Mouse (Mus musculus): ENCODE data around the gene Gm6993.

The Gm6993 gene

GRCm38 (mm10) chr12:31240470-31240869 is at the start of gene Gm6993:
Gene Gm6993, plus strand, starts transcription at chr12:31240770.
- POLR2A ChIA-PET: interaction anchor here in 2 of 4 experiments (0.5 to 2.6 kb wide), 2 partner anchors 9 to 30 kb away, joined by 3 to 14 read pairs; no protein-coding TSS in a partner anchor

DNA sequence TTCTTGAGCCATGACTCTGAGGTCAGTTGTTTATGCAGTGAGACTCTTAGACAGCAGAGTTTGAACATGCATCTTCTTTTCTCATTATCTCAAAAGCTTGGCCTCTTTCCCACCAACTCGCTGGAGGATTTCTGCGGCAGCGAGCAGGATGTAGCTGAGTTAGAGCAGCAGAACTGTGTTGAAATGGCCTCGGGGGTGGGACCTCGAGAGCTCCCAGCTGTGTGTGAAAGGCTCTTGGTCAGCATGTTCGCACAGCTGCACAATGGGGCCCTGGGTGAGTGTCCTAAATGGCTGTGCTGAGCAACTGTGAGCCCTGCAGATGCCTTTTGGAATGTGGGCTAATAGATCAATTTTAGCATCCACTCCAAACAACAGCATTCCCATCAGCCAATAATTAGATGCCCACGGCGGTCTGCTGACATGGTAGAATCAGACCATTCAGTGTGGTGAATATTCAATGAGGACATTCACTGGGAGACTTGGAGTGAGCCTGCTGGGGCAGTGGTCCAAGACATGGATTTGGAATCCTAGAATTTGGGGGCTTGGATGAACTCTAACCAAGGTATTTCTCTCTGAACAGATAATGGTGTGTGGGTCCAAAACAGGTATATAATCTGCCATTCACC is 49.1 kb upstream of the Gm6993 start:
- CTCF ChIA-PET: no interaction called here
- POLR2A ChIA-PET: no interaction called here

More at GRCm38 (mm10) chr12:31240470-31240869, at the start of gene Gm6993:
- CTCF ChIA-PET: interaction anchor here in 1 of 4 experiments (0.9 kb wide), 1 partner anchor 72 kb away, joined by 3 read pairs; no protein-coding TSS in a partner anchor

- CTCF ChIA-PET: no interaction called here
- POLR2A ChIA-PET: interaction anchor here in 1 of 4 experiments (1.4 kb wide), 1 partner anchor 62 kb away, joined by 3 read pairs; the partner anchor contains the start of gene Lamb1
Observed at GRCm38 (mm10) chr12:31202509-31202908, 38.1 kb upstream of the Gm6993 start.

DNA sequence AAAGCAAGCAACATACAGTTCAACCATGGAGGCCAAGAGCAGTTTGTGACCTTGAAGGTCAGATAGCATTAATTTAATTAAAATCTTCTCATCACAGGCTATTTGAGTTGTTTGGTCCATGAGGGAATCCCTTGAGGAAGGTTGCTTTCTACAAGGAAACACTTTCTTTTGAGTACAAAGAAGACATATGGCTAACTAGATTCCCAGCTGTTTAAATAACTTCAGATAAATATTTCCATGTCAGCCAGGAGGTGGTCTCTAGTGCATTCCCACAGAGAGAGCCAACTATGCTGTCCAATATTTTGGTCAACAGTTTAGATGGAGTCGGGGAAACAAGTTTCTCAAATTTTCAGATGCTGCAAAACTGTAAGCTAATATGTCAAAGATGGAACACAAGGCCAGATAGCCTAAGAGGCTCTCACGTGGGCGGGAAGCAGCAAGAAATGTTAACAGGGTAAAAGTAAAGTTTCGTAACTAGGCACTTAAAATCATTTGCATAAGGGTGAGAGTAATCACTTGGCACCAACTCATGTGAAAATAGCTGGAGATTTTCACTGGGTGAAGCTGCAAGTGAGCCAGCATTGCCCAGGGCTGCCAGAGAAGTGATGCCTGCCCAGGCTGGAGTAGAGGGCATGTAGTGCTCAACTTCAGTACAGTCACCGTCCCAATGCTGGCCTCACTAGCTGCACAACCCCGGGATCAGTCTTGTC is 36.7 kb upstream of the Gm6993 start:
- POLR2A ChIA-PET: no interaction called here
- CTCF ChIA-PET: no interaction called here

GRCm38 (mm10) chr12:31204898-31205297 is 35.7 kb upstream of the Gm6993 start:
- POLR2A ChIA-PET: no interaction called here
- CTCF ChIA-PET: no interaction called here

GRCm38 (mm10) chr12:31205983-31206633 is 34.5 kb upstream of the Gm6993 start:
- CTCF ChIA-PET: no interaction called here
- POLR2A ChIA-PET: no interaction called here

- CTCF ChIA-PET: no interaction called here
- POLR2A ChIA-PET: no interaction called here
Observed at GRCm38 (mm10) chr12:31208766-31209165, 31.8 kb upstream of the Gm6993 start.

- POLR2A ChIA-PET: interaction anchor here in 1 of 4 experiments (1.2 kb wide), 1 partner anchor 16 kb away, joined by 4 read pairs; no protein-coding TSS in a partner anchor
- CTCF ChIA-PET: no interaction called here
Observed at GRCm38 (mm10) chr12:31209377-31209805, 31.2 kb upstream of the Gm6993 start.

DNA sequence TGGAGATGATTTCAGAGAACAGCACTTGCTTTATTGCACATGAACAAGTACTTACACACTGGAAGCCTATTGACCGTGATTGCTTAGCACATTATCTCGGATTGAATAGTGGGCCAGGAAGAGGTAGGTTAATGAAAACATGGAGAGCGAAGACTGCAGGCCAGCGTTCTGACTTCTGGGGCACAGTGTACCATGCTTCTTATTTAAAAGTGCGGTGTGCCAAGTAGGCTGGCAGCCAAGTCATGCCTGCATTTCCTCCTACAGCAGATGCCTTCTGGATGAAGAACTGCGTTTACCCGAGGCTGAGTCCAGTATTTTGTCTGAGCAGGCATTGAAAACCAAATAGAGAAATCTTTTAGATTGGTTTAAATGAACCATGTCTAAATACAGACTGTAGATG is 27.0 kb upstream of the Gm6993 start:
- POLR2A ChIA-PET: interaction anchor here in 3 of 4 experiments (0.6 to 1.7 kb wide), 5 partner anchors 9 to 60 kb away, joined by 3 to 8 read pairs (median 3); no protein-coding TSS in a partner anchor

DNA sequence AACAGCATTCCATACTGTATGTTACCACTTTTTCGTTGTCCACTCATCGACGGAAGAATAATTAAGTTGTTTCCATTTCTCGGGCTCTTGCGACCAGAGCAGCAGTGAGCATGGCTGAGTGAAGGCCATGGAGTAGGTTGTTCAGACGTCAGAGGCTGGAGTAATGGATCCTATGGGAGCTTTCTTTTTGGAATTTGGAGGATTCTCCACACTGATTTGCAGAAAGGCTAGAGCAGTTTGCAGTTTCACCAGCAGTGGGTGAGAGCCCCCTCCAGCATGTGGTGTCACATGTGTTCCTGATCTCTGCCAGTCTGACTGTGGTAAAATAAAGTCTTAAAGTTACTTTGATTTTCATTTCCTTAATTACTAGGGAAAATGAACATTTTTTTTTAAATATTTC is 25.6 kb upstream of the Gm6993 start:
- POLR2A ChIA-PET: no interaction called here
- CTCF ChIA-PET: no interaction called here

More for the DNA sequence above, 27.0 kb upstream of the Gm6993 start:
- CTCF ChIA-PET: no interaction called here

- CTCF ChIA-PET: interaction anchor here in 2 of 4 experiments (0.6 to 0.7 kb wide), 2 partner anchors 10 to 112 kb away, joined by 3 read pairs; no protein-coding TSS in a partner anchor
- POLR2A ChIA-PET: interaction anchor here in 3 of 4 experiments (0.7 to 1.2 kb wide), 3 partner anchors 8 to 40 kb away, joined by 3 to 11 read pairs (median 4); no protein-coding TSS in a partner anchor
Observed at GRCm38 (mm10) chr12:31217232-31217631, 23.3 kb upstream of the Gm6993 start.

DNA sequence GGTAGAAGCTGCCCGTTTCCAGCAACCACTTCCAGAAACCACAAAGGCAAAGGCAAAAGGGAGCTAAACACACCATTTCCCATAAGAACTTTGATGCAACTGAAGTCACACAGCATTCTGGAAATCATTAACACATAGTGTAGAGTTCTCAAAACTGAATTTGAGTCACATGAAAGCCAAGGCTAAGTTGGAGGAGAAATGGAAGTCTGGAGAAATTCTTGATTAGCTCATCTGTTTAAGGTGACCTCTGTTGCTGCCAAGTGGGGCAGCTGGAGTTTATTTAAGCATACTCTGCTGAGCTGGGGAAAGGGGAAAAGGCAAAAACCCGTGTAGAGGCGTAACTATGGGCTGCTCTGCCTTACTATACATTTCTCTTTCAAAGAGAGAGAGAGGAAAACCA is 21.8 kb upstream of the Gm6993 start:
- ChIA-PET POLR2A (interaction anchor here in 2 of 4 experiments (0.7 kb wide), 2 partner anchors 327 to 1017 kb away, joined by 5 to 6 read pairs; no protein-coding TSS in a partner anchor), CTCF (interaction anchor here in 2 of 4 experiments (0.6 to 0.7 kb wide), 3 partner anchors 11 to 124 kb away, joined by 5 to 7 read pairs (median 5); no protein-coding TSS in a partner anchor)

DNA sequence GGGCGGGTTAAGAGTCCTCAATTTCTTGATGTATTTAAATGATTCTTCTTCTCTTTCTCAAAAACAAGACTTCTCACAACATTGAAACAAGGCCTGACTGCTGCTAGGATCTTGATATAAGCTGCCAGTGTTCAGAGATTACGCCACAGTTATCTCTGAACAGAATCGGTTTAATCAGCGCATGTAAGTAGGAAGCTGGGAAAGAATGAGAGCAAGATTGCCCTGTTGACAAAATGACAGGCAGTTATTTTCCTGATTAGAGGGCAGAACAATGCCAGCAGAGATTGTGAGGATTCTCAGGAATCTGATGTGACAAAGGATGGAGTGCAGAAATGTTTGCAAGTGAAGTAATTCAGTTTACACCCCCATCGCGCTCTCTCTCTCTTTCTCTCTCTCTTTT is 19.0 kb upstream of the Gm6993 start:
- POLR2A ChIA-PET: no interaction called here
- CTCF ChIA-PET: interaction anchor here in 2 of 4 experiments (0.5 to 0.7 kb wide), 2 partner anchors 10 to 33 kb away, joined by 3 to 4 read pairs; no protein-coding TSS in a partner anchor

GRCm38 (mm10) chr12:31222282-31222681 is 18.3 kb upstream of the Gm6993 start:
- ChIA-PET CTCF (interaction anchor here in 1 of 4 experiments (0.6 kb wide), 1 partner anchor 279 kb away, joined by 3 read pairs; no protein-coding TSS in a partner anchor), POLR2A (interaction anchor here in 3 of 4 experiments (0.6 to 2.8 kb wide), 9 partner anchors 8 to 1603 kb away, joined by 3 to 15 read pairs (median 4); partner anchors contain the start of gene Lamb1 (in 1 of the 3))

DNA sequence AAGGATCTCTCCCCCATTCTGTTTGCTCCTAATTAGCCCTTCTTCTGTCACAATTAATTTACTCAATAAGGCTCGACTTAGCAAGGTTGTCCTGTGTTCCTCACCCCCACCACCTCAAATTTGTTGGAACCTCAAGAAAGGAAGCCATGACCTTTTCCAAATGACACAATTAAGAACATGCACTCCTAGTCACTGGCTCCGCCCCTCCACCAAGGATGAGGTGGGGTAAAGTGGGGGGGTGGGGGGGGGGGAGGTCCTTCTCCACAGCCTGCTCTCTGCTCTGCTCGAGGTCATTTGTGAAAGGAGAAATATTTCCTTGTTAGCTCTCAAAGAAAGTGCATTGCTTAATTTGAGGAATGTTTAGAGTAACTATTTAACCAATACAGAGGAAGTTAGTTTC is 17.8 kb upstream of the Gm6993 start:
- CTCF ChIA-PET: interaction anchor here in 1 of 4 experiments (0.6 kb wide), 1 partner anchor 279 kb away, joined by 3 read pairs; no protein-coding TSS in a partner anchor
- POLR2A ChIA-PET: interaction anchor here in 3 of 4 experiments (0.6 to 2.8 kb wide), 9 partner anchors 9 to 1602 kb away, joined by 3 to 15 read pairs (median 4); partner anchors contain the start of gene Lamb1 (in 1 of the 3)

GRCm38 (mm10) chr12:31225451-31225850 is 15.1 kb upstream of the Gm6993 start:
- POLR2A ChIA-PET: interaction anchor here in 3 of 4 experiments (0.6 to 3.2 kb wide), 20 partner anchors 7 to 438 kb away, joined by 3 to 20 read pairs (median 6); partner anchors contain the start of genes Lamb1 (in 2 of the 3), Acp1 (in 1 of the 3) and Sh3yl1 (in 1 of the 3)
- CTCF ChIA-PET: interaction anchor here in 3 of 4 experiments (0.5 to 2.3 kb wide), 7 partner anchors 13 to 720 kb away, joined by 3 to 7 read pairs (median 4); no protein-coding TSS in a partner anchor

GRCm38 (mm10) chr12:31227167-31227566 is 13.4 kb upstream of the Gm6993 start:
- ChIA-PET CTCF (interaction anchor here in 1 of 4 experiments (0.6 kb wide), 1 partner anchor 10 kb away, joined by 3 read pairs; no protein-coding TSS in a partner anchor), POLR2A (interaction anchor here in 2 of 4 experiments (0.6 to 3.2 kb wide), 3 partner anchors 8 to 44 kb away, joined by 3 to 14 read pairs (median 3); no protein-coding TSS in a partner anchor)

DNA sequence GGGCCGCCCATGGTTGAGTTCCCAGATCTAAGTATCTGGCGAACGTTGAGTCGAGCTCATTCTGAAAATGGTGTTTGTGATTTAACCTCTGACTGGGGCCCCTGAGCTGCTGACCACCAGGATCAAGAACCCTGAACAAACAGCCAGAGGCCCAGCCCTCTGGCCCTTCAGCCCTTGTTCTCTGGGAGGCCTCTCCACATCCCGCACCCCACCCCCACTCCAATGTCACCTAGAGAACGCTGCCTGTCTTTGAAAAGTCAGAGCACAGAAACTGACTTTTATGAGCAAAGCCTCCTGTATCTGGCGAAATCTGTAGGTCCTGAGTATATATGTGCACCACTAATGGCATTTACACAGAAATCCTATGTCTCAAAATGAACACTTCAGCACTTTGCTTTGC is 11.7 kb upstream of the Gm6993 start:
- POLR2A ChIA-PET: interaction anchor here in 2 of 4 experiments (0.7 kb wide), 2 partner anchors 29 to 193 kb away, joined by 5 to 7 read pairs; no protein-coding TSS in a partner anchor

More for the DNA sequence above, 11.7 kb upstream of the Gm6993 start:
- CTCF ChIA-PET: no interaction called here
